Mouse (Mus musculus) limb, embryonic 11.5 days (tissue): ENCODE measurements around the gene Mpnd. TPM values are rescaled to one million over a fixed set of nuclear protein-coding genes. Genes with fewer than 3 reads are reported as not detected.

ENCODE experiments used
- ATAC-seq: fragments of 200-750 bp; cut with Nextera tagmentation; 2 replicates; pipeline ENCODE4 v1.8.0; 2017; ENCODE audit warnings: low read depth; ENCODE audit not compliant: insufficient number of reproducible peaks, low FRiP score, low TSS enrichment
- DNase-seq: peaks from one replicate; pipeline ENCODE4 v3.0.0-alpha.2; 2015; ENCODE audit warnings: low spot score
- H3K27ac ChIP-seq: fragments of 300-500 bp; sonication (generic); replicated peaks from 2 replicates; pipeline ENCODE4 v1.5.1; 2014; ENCODE audit warnings: low read depth, mild to moderate bottlenecking, low read length
- H3K27me3 ChIP-seq: fragments of 300-500 bp; sonication (generic); 2 replicates; pipeline ENCODE4 v1.6.1; 2014; ENCODE audit warnings: mild to moderate bottlenecking, low read length, mixed read lengths; ENCODE audit not compliant: control insufficient read depth, insufficient read depth
- H3K36me3 ChIP-seq: fragments of 300-500 bp; sonication (generic); 2 replicates; pipeline ENCODE4 v1.6.1; 2014; ENCODE audit warnings: mild to moderate bottlenecking, low read length, moderate library complexity, mixed read lengths; ENCODE audit not compliant: control insufficient read depth, insufficient read depth
- H3K4me1 ChIP-seq: fragments of 300-500 bp; sonication (generic); 2 replicates; pipeline ENCODE4 v1.6.1; 2014; ENCODE audit warnings: low read length, mixed read lengths; ENCODE audit not compliant: control insufficient read depth, insufficient read depth
- H3K4me2 ChIP-seq: fragments of 300-500 bp; sonication (generic); 2 replicates; pipeline ENCODE4 v1.6.1; 2014; ENCODE audit warnings: low read depth, mild to moderate bottlenecking, moderate library complexity; ENCODE audit not compliant: severe bottlenecking
- H3K4me3 ChIP-seq: fragments of 300-500 bp; sonication (generic); 2 replicates; pipeline ENCODE4 v1.5.1; 2014; ENCODE audit warnings: low read depth, low read length
- H3K9ac ChIP-seq: fragments of 300-500 bp; sonication (generic); 2 replicates; pipeline ENCODE4 v1.6.1; 2014; ENCODE audit warnings: mild to moderate bottlenecking, low read length
- H3K9me3 ChIP-seq: fragments of 300-500 bp; sonication (generic); 2 replicates; pipeline ENCODE4 v1.6.1; 2016; ENCODE audit warnings: low read length; ENCODE audit not compliant: control insufficient read depth
- WGBS: fragments of 180-500 bp; shearing (Covaris S2); extraction: QIAGEN DNeasy Blood & Tissue Kit; methylation state at CpG from one replicate; pipeline ENCODE4 v1.1.7; 2014; 5-methylcytosine and 5-hydroxymethylcytosine counted together
- polyA plus RNA-seq: library from polyadenylated mRNA; unstranded; fragments of >200 nt; fragmentation: Nextera tagmentation; extraction: Ambion mirVana; gene quantifications from 2 replicates; pipeline ENCODE4 v1.2.1, GENCODE M21; 2014

The Mpnd gene
- polyA plus RNA-seq, 1 experiment from 2014 or later: 142 TPM

GRCm38 (mm10) chr17:56026303-56026702 lies 20.8 kb downstream of the Mpnd start:
- peaks cover 8% of the 10 kb centered on the region for H3K36me3 ChIP-seq
- H3K4me2 ChIP-seq: no peak overlapping the region
- no peak for ATAC-seq
- H3K27me3 ChIP-seq: no peaks in the 10 kb centered on the region
- no peaks in the 10 kb centered on the region for H3K4me1 ChIP-seq
- no peak for DNase-seq
- WGBS: 88% methylated on average over 1 of the region's 1 CpGs
- no peak overlapping the region for H3K4me3 ChIP-seq
- no peak overlapping the region for H3K9ac ChIP-seq
- H3K9me3 ChIP-seq: no peaks in the 10 kb centered on the region
- no peak overlapping the region for H3K27ac ChIP-seq

GRCm38 (mm10) chr17:56026881-56027280 lies 21.4 kb downstream of the Mpnd start:
- no peaks in the 10 kb centered on the region for H3K4me1 ChIP-seq
- DNase-seq: no peak
- no peak overlapping the region for H3K9ac ChIP-seq
- H3K9me3 ChIP-seq: no peaks in the 10 kb centered on the region
- 35% methylated on average over 1 of the region's 1 CpGs for WGBS
- H3K27me3 ChIP-seq: no peaks in the 10 kb centered on the region
- H3K27ac ChIP-seq: no peak overlapping the region
- no peak overlapping the region for H3K4me2 ChIP-seq
- ATAC-seq: no peak
- H3K4me3 ChIP-seq: no peak overlapping the region
- peaks cover 8% of the 10 kb centered on the region for H3K36me3 ChIP-seq

- no peak overlapping the region for H3K9ac ChIP-seq
- WGBS: 94% methylated on average over 5 of the region's 5 CpGs
Observed at GRCm38 (mm10) chr17:56027801-56028441, 22.4 kb downstream of the Mpnd start.

GRCm38 (mm10) chr17:56030238-56030870 lies 24.8 kb downstream of the Mpnd start:
- Histone ChIP-seq H3K27ac (no peak overlapping the region), H3K4me1 (peaks cover 5% of the 10 kb centered on the region; the same call in 1 of the 2 replicates), H3K4me2 (no peak overlapping the region), H3K9me3 (no peaks in the 10 kb centered on the region), H3K27me3 (no peaks in the 10 kb centered on the region), H3K4me3 (no peak overlapping the region), H3K9ac (no peak overlapping the region), H3K36me3 (peaks cover 14% of the 10 kb centered on the region)
- DNase-seq (no peak), ATAC-seq (no peak)
- 90% methylated on average over 9 of the region's 9 CpGs for WGBS

More at GRCm38 (mm10) chr17:56027801-56028441, 22.4 kb downstream of the Mpnd start:
- H3K4me3 ChIP-seq: no peak overlapping the region
- H3K4me1 ChIP-seq: no peaks in the 10 kb centered on the region
- H3K9me3 ChIP-seq: no peaks in the 10 kb centered on the region
- H3K27me3 ChIP-seq: no peaks in the 10 kb centered on the region
- H3K4me2 ChIP-seq: no peak overlapping the region
- peaks cover 8% of the 10 kb centered on the region for H3K36me3 ChIP-seq
- H3K27ac ChIP-seq: no peak overlapping the region
- ATAC-seq (no peak), DNase-seq (no peak)

GRCm38 (mm10) chr17:56030919-56031318 lies 25.4 kb downstream of the Mpnd start:
- peaks cover 14% of the 10 kb centered on the region for H3K36me3 ChIP-seq
- H3K27me3 ChIP-seq: no peaks in the 10 kb centered on the region
- H3K4me3 ChIP-seq: no peak overlapping the region
- H3K9ac ChIP-seq: no peak overlapping the region
- no peak overlapping the region for H3K27ac ChIP-seq
- no peak overlapping the region for H3K4me2 ChIP-seq
- DNase-seq: no peak
- H3K4me1 ChIP-seq: peaks cover 8% of the 10 kb centered on the region; the same call in 1 of the 2 replicates
- 64% methylated on average over 5 of the region's 5 CpGs for WGBS
- no peak for ATAC-seq
- H3K9me3 ChIP-seq: no peaks in the 10 kb centered on the region

- Histone ChIP-seq H3K9ac (no peak overlapping the region), H3K9me3 (no peaks in the 10 kb centered on the region), H3K36me3 (peaks cover 14% of the 10 kb centered on the region), H3K27ac (no peak overlapping the region), H3K27me3 (no peaks in the 10 kb centered on the region), H3K4me1 (peaks cover 8% of the 10 kb centered on the region; the same call in 1 of the 2 replicates), H3K4me2 (no peak overlapping the region), H3K4me3 (no peak overlapping the region)
- no peak for DNase-seq
- 89% methylated on average over 7 of the region's 7 CpGs for WGBS
- no peak for ATAC-seq
Observed at GRCm38 (mm10) chr17:56031431-56031830, 25.9 kb downstream of the Mpnd start.

- no peak overlapping the region for H3K4me2 ChIP-seq
- WGBS: 77% methylated on average over 6 of the region's 6 CpGs
- no peaks in the 10 kb centered on the region for H3K9me3 ChIP-seq
- H3K27ac ChIP-seq: no peak overlapping the region
- no peak overlapping the region for H3K4me3 ChIP-seq
- no peak overlapping the region for H3K9ac ChIP-seq
- ATAC-seq (no peak), DNase-seq (no peak)
- H3K36me3 ChIP-seq: peaks cover 14% of the 10 kb centered on the region
- peaks cover 8% of the 10 kb centered on the region; the same call in 1 of the 2 replicates for H3K4me1 ChIP-seq
- H3K27me3 ChIP-seq: no peaks in the 10 kb centered on the region
Observed at GRCm38 (mm10) chr17:56032127-56032733, 26.7 kb downstream of the Mpnd start.

- Histone ChIP-seq H3K9ac (no peak overlapping the region), H3K4me2 (no peak overlapping the region)
- WGBS: 79% methylated on average over 7 of the region's 7 CpGs
Observed at GRCm38 (mm10) chr17:56032831-56033230, 27.3 kb downstream of the Mpnd start.

More at GRCm38 (mm10) chr17:56032831-56033230, 27.3 kb downstream of the Mpnd start:
- peaks cover 14% of the 10 kb centered on the region for H3K36me3 ChIP-seq
- DNase-seq (no peak), ATAC-seq (no peak)
- no peaks in the 10 kb centered on the region for H3K9me3 ChIP-seq
- H3K4me1 ChIP-seq: peaks cover 8% of the 10 kb centered on the region; the same call in 1 of the 2 replicates
- H3K27ac ChIP-seq: no peak overlapping the region
- no peaks in the 10 kb centered on the region for H3K27me3 ChIP-seq
- H3K4me3 ChIP-seq: no peak overlapping the region
